Comparison of ENCODE assay signal across 12 mouse cellular contexts in genomic region chr12:71746011-71746410, GRCm38 (mm10).
DNase-seq lines count a peak whose midpoint lies in the region; ATAC-seq lines count a peak whose summit lies in the region.
"Had no signal": no experiment of that assay in that cellular context is flagged by ENCODE, and none has a peak within 500 bp of the region (broad histone marks: within the 10 kb centered on the region; RNA-seq: fewer than 3 reads in every experiment).

No protein-coding gene starts in this region.

- DNase-seq in heart, postnatal 10 days: peak; percentile 40 to 46
- peak; percentile 72 for DNase-seq in left cerebral cortex, postnatal 4 days
- no peak for DNase-seq in left cerebral cortex, adult 9 months (ENCODE audit: low spot score in 2 of 2)
- DNase-seq in gastrocnemius, postnatal 10 days: peak; percentile 48
- DNase-seq in ovary, postnatal 10 days (ENCODE audit: low spot score): no peak
- DNase-seq: adrenal gland, postnatal 36 days; cerebellum, postnatal 25 days; liver had no signal

- no peak overlapping the region for H3K4me3 ChIP-seq in heart, embryonic 11.5 days (ENCODE audit: low read depth, low read length)
- no peak overlapping the region for H3K4me3 ChIP-seq in embryonic facial prominence, embryonic 13.5 days
- H3K4me3 ChIP-seq: left cerebral cortex, adult 2 months; lung, embryonic 15.5 days had no signal

- no peaks in the 10 kb centered on the region for H3K36me3 ChIP-seq in heart, embryonic 11.5 days (ENCODE audit: control insufficient read depth, insufficient read depth, low read length)
- no peaks in the 10 kb centered on the region for H3K36me3 ChIP-seq in embryonic facial prominence, embryonic 13.5 days
- H3K36me3 ChIP-seq: lung, embryonic 15.5 days had no signal

- WGBS in heart, embryonic 11.5 days (ENCODE audit: insufficient replicate concordance): 68% methylated on average over 6 of the region's 6 CpGs
- 29% methylated on average over 6 of the region's 6 CpGs for WGBS in embryonic facial prominence, embryonic 13.5 days

- H3K4me1 ChIP-seq in heart, embryonic 11.5 days (ENCODE audit: control insufficient read depth, insufficient read depth, low read length): peaks cover 15% of the 10 kb centered on the region
- peaks cover 71% of the 10 kb centered on the region for H3K4me1 ChIP-seq in embryonic facial prominence, embryonic 13.5 days

- intact Hi-C loops in heart, postnatal 10 days (cut with DNase I): no loop called here
- intact Hi-C loops in left cerebral cortex, postnatal 4 days (cut with DNase I): loop anchor here (2.0 kb wide), 1 partner anchor 435 kb away; no protein-coding TSS in a partner anchor

- H3K9me3 ChIP-seq in heart, embryonic 11.5 days (replicated peaks; ENCODE audit: control insufficient read depth, low read length): no peaks in the 10 kb centered on the region
- H3K9me3 ChIP-seq in embryonic facial prominence, embryonic 13.5 days: no peaks in the 10 kb centered on the region
- H3K9me3 ChIP-seq: lung, embryonic 15.5 days had no signal

- H3K27ac ChIP-seq in heart, embryonic 11.5 days (ENCODE audit: low read depth, low read length): no peak overlapping the region
- H3K27ac ChIP-seq in embryonic facial prominence, embryonic 13.5 days: peak overlapping the region; percentile 86
- H3K27ac ChIP-seq: left cerebral cortex, adult 2 months; lung, embryonic 15.5 days had no signal

- H3K4me2 ChIP-seq in heart, embryonic 11.5 days: no peak overlapping the region
- H3K4me2 ChIP-seq in embryonic facial prominence, embryonic 13.5 days: no peak overlapping the region
- H3K4me2 ChIP-seq: lung, embryonic 15.5 days had no signal

- no peaks in the 10 kb centered on the region for H3K27me3 ChIP-seq in heart, embryonic 11.5 days (ENCODE audit: control insufficient read depth, insufficient read depth, low read length)
- no peaks in the 10 kb centered on the region for H3K27me3 ChIP-seq in embryonic facial prominence, embryonic 13.5 days
- H3K27me3 ChIP-seq: lung, embryonic 15.5 days had no signal

- no peak for ATAC-seq in heart, embryonic 11.5 days (replicated peaks; ENCODE audit: insufficient number of reproducible peaks, low FRiP score, low TSS enrichment)
- ATAC-seq in embryonic facial prominence, embryonic 13.5 days (ENCODE audit: insufficient number of reproducible peaks, insufficient read depth, low FRiP score, low TSS enrichment, low read depth): no peak

- H3K9ac ChIP-seq in heart, embryonic 11.5 days (ENCODE audit: low read depth, low read length): no peak overlapping the region
- no peak overlapping the region for H3K9ac ChIP-seq in embryonic facial prominence, embryonic 13.5 days
- H3K9ac ChIP-seq: lung, embryonic 15.5 days had no signal

Comparison
In these comparisons a context has a peak if more than half of its experiments do, and no peak if none do; other contexts are left out.
1. DNase-seq: peak in heart, postnatal 10 days (2 of 2), left cerebral cortex, postnatal 4 days (single experiment) and gastrocnemius, postnatal 10 days (single experiment); none in left cerebral cortex, adult 9 months (0 of 2) and ovary, postnatal 10 days (single experiment).